Mouse (Mus musculus) thymus, postnatal 25 days (tissue): ENCODE results near the gene Mthfd2.
A peak's percentile ranks its signal among the peaks of the same experiment; 100 is the strongest.
"Not testable (repeated sequence)": the region's sequence is repeated elsewhere in the genome, so short reads cannot be mapped to it uniquely, and the experiment has no call there.

Source experiments
- DNase-seq: peaks from one replicate; pipeline ENCODE4 v3.0.0; 2022

Mthfd2 gene

DNA sequence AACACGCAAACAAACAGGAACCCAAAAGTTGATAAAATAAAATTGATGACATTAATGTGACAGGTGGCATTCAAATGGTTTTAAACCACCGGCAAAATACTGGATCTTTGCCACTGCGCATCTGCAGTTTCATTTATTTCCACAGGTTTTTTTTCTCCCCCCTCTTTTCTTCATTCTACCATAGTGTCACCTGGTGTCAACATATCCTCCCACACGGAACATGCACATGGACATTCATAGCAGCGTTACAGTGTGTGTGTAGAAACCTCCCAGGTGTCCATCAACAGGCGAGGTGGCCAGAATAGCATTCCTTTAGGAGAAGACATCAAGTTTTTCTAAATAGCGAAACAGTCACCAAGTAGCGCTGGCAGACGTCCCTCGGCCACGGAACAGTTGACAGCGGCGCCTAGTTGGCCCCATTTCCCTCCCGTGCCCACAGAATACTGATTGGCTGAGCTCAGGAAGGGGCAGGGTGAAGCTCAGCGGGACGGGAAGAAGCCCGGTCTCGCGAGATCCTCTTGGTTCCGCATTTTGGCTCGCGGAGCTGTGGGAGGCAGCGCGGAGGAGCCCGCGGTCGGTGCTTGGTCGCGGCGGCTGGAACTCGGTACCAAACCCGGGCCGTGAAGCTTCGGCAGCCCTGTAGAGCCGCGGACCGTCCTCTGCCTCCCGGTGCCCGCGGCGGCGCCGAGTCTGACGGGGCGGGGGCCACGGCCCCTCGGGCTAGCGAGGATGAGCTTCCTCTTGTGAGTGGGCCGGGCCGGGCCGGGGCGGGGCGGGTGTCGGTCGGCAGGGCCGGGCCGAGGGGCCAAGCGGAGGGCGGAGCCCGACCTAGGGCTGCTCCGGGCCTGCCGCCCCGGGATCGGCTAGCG is at the start of gene Mthfd2, which contains the start of gene Mob1a:
TSS of gene Mthfd2 (minus strand) at position 384 of the 869 bp plus-strand sequence.
TSS of gene Mob1a (plus strand) at position 492 of the 869 bp plus-strand sequence.
- peak; percentile 93 for DNase-seq

GRCm38 (mm10) chr6:83373704-83374300 is 48.1 kb upstream of the Mthfd2 start:
- no peak for DNase-seq

DNA sequence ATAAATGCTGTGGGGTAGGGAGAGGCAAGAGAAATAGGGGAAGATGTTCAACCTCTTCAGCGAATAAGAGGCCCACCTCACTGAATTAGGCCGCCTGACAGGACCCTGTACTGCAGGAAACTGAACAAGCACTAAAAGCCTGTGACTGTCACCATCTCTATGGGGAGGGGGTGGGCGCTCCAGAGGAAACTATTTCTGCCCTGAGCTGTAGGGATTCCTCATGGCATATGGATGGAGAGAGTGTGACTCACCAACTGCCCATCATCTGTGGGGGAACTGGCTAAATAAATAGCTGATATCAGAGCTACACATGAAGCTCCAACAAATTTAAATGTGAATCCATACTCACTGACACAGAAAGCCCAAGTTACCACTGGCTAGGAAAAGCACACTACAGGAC is 45.6 kb upstream of the Mthfd2 start:
- DNase-seq: no peak

GRCm38 (mm10) chr6:83370316-83370965 is 44.7 kb upstream of the Mthfd2 start:
- no peak for DNase-seq

GRCm38 (mm10) chr6:83363075-83363474 is 37.4 kb upstream of the Mthfd2 start:
- DNase-seq: no peak

- no peak for DNase-seq
These were observed 36.0 kb upstream of the Mthfd2 start for GRCm38 (mm10) chr6:83361523-83362248.

DNA sequence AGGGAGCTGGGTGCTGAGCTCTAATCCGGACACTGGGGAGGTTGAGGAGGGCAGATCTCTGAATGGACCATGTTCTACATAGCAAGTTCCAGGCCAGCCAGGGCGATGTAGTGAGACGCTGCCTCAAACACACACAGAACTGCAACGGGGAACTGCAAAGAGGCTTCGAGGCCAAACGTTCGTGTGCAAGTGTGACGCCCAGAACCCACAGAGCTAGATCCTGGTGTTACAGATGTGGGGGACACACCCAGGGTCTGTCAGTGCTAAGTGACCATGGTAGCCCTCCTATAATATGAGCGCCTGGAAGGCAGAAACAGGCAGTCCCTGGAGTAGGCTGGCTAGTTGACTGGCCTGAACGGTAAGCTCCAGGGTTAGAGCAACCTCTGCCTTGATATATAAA is 31.7 kb upstream of the Mthfd2 start:
- no peak for DNase-seq

DNA sequence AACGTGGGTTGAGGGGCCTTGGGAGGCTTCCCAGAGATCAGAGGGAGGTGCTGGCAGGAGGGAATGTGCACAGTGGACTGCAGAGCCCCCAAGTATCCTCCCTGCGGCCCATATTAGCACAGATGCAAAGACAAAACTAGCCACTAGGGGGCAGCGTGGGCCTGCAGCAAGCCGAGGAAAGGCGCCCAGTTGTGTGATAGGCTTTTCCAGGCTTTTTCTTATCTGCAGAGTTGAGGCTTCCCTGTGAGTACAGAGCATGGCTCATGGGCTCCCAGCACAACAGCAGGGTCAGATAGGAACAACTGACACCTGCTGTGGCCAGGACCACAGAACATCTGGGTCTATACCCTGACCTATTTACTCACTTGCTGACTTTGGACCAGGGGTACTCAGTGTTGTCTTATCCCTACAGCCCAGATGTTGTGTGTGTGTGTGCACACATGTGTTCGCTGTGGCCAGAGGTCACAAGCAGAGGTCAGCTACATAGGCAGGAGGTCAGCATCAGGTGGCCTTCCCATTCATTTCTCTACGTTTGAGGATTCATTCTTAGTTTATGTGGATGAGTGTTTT is 30.9 kb upstream of the Mthfd2 start:
- DNase-seq: peak; percentile 85

GRCm38 (mm10) chr6:83354856-83355781 is 29.4 kb upstream of the Mthfd2 start:
- DNase-seq: no peak

DNA sequence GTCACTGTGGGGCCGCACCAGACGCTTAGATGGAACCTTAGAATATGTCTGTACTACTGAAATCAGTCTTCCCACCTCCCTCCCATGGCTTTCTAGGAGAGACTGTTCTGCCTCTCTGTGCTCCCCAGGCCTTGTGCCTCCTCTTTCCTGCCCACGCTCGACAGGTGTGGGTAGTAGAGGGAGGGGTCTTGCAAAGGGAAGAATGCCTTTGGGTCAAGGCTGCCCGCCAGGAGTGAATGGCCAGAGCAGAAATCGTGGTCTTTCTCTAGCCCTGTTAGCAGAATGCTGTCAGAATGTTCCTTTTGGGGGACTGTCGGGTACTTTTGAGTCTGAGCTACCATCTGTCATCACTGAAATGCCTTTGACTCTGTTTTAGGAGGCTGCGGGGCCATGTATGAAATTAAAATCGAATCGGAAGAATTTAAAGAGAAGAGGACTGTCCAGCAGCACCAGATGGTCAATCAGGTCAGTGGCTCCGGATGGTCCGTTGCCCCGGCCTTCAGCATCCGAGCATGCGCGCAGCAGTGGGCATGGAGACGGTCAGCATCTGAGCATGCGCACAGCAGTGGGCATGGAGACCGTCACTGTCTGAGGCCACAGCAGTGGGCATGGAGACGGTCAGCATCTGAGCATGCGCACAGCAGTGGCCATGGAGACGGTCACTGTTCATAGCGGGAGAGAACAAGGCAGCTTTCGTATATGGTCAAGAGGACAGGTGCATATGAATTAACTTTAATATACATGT is 27.1 kb upstream of the Mthfd2 start:
- DNase-seq: no peak

DNA sequence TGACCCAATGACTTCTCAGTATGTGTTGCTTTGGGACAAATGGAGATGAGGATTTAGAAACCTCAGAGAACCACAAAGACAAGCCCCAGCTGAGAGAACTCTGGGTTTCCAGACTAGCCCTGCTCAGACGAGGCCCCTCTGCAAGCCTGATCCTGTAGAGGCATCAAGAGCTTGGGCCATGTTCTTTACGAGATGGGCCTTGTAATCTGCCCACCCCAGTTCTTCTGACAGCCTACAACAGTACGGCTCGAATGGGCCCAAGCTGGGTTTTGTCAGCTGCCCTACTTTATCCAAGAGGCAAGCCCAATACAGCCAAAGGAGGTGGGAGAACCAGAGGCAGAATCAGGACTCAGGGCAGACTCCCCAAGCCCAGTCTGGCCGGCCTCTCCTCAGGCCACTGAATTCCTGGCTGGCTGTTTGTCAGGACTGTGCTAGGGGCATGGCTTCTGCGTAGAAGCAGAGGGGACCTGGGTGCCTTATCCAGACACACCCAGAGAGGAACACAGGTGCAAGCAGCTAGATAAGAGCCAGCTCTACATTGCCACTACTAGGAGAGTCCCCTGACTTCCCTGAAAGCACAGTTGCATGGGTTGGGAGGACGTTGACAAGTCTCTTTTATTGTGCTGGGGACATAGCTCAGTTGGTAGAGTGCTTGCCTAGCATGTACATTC is 25.9 kb upstream of the Mthfd2 start:
- no peak for DNase-seq

DNA sequence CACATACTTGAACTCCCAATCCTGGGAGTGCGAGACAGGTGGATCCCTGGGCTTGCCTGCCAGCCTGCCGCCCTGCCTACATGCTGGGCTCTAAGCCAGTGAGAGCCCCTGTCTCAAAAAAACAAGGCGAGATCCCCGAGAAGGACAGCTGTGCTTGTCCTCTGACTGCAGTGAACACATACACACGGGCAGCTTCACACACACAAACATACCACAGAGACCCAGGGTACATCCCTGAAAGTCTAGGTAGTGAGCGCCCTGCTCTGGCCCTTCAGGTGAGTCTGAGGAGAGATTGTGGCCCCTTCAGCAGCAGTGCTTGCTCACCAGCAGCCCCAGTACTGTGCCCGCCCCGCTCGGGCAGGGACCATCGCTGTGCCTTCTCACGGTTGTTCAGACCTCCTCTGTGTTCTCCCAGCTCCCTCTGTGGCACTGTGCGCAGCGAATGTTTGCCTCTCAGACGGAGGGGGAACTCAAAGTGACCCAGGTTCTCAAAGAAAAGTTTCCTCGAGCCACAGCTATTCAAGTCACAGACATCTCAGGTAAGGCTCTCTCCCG is 25.2 kb upstream of the Mthfd2 start:
- DNase-seq: no peak

GRCm38 (mm10) chr6:83350172-83350571 is 24.5 kb upstream of the Mthfd2 start:
- no peak for DNase-seq

GRCm38 (mm10) chr6:83349274-83349958 is 23.7 kb upstream of the Mthfd2 start:
- DNase-seq: peak; percentile 96

DNA sequence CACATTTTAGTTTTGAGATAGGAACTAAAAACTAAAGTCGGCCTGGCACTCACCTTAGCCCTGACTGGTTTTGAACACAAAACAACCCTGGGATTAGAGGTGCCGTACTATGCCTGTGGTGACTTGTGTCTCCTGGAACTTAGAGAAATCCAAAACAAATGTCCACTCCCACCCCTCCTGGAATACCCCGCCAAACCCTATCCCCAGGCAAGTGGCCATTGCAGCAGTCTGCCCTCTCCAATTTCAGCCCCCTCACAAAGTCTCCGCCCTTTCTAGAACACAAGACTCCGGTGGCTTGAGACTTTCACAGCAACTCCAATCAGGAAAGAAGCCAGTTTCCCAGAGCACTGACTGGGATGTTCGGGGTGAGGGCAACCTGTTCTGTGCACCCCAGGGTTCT is 23.2 kb upstream of the Mthfd2 start, which contains the start of gene Bola3:
TSS of gene Bola3 (plus strand) at position 275 of the 400 bp plus-strand sequence.
- no peak for DNase-seq

GRCm38 (mm10) chr6:83347916-83348315 is 22.2 kb upstream of the Mthfd2 start:
- DNase-seq: no peak

- not testable (repeated sequence) for DNase-seq
These were observed 19.6 kb upstream of the Mthfd2 start for GRCm38 (mm10) chr6:83345285-83345684.

DNA sequence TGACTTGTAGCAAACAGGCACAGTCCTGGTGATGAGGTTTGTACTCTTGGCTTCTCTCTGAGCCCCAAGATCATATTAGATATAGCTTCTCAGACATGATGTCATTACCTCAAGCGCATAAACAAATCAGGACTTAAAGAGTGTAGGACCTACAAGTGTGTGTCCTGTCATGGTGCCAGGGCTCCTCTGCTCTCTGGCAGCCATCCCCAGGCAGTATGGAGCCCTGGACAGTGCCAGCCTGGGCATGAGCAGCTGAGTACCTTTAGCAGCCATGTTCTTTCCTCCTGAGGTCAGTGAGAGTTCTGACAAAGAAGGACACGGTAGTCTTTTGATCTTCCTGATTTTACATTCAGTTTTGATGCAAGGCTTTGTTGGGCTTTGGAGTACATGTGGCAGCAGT is 17.2 kb upstream of the Mthfd2 start:
- DNase-seq: no peak

GRCm38 (mm10) chr6:83341387-83341786 is 15.7 kb upstream of the Mthfd2 start:
- no peak for DNase-seq
